Mouse (Mus musculus): ENCODE data around the gene Abcd3. TPM values are rescaled to one million over a fixed set of nuclear protein-coding genes. Genes with fewer than 3 reads are reported as not detected.

Gene Abcd3
- polyA plus RNA-seq, 1 experiment, result 5.1 TPM

DNA sequence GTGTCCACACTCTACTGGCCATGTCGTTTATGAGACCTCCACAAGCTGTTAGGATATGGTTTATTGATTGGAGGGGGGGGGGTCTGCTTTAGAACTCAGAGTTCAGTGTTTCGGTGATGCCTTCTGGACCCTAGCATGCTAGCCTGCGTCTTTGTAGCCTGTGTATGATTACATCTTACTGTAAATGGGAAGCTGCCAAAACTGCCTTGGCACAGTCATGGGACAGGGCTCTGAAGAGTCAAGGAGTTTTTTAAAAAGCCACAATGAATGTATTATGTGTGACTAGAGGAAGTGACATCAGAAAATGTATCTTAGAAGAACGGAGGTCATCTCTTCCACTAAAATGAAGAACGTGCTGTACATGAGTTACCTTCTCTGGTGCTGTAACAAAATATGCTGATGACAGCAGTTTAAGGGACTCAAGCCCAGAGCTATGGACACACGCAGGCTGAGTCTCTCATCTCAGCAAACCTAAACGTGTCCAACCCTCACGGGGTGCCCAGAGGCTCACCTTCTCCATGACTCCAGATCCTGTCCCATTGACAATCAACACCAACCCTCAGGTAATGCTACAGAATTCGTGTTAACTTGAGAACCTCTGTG is 26.4 kb upstream of the Abcd3 start:
- no peak overlapping the region for H3K4me3 ChIP-seq (ENCODE audit: control insufficient read depth, insufficient read depth, low read length)
- no peaks in the 10 kb centered on the region for H3K4me1 ChIP-seq (replicated peaks; ENCODE audit: control insufficient read depth, insufficient read depth, low read length)
- H3K27ac ChIP-seq (ENCODE audit: control insufficient read depth, insufficient read depth, low read length), result no peak overlapping the region
- no peaks in the 10 kb centered on the region for H3K27me3 ChIP-seq (ENCODE audit: control insufficient read depth, insufficient read depth, low read length)
- no peaks in the 10 kb centered on the region for H3K36me3 ChIP-seq (ENCODE audit: control insufficient read depth, insufficient read depth, low read length)
- no peak for DNase-seq
- TF ChIP-seq POLR2A (IDR thresholded peaks at IDR 0.05; ENCODE audit: control insufficient read depth, extremely low read depth, insufficient read depth, low read length, poor library complexity) (no peak), CTCF (IDR thresholded peaks at IDR 0.05; ENCODE audit: borderline replicate concordance, control insufficient read depth, extremely low read depth, insufficient read depth, low read length, poor library complexity) (no peak)
- 67% methylated on average over 9 of the region's 9 CpGs for WGBS

DNA sequence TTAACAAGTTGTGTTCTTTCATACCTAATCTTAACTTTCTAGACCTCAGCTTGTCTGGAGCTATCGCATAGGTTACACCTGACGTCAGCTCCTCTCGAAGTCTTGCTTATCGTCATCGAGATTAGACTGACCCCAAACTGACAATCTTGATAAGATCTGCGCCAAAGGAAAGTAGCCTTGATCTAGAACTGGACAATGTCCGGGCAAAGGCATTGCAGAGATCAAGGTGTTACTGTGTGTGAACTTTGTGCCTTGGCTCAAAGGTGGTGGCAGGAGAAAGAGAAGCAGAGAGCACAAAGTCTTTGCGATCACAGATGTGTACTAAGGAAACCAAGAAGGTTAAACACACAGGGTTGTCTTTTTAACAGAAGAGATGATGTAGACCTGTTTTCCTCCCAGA is 25.2 kb upstream of the Abcd3 start:
- H3K36me3 ChIP-seq (ENCODE audit: control insufficient read depth, insufficient read depth, low read length), result no peaks in the 10 kb centered on the region
- DNase-seq, result no peak
- no peak for TF ChIP-seq CTCF (IDR thresholded peaks at IDR 0.05; ENCODE audit: borderline replicate concordance, control insufficient read depth, extremely low read depth, insufficient read depth, low read length, poor library complexity)
- TF ChIP-seq POLR2A (IDR thresholded peaks at IDR 0.05; ENCODE audit: control insufficient read depth, extremely low read depth, insufficient read depth, low read length, poor library complexity), result no peak
- no peak overlapping the region for H3K27ac ChIP-seq (ENCODE audit: control insufficient read depth, insufficient read depth, low read length)
- no peaks in the 10 kb centered on the region for H3K27me3 ChIP-seq (ENCODE audit: control insufficient read depth, insufficient read depth, low read length)
- no peaks in the 10 kb centered on the region for H3K4me1 ChIP-seq (replicated peaks; ENCODE audit: control insufficient read depth, insufficient read depth, low read length)
- 97% methylated on average over 8 of the region's 8 CpGs for WGBS
- no peak overlapping the region for H3K4me3 ChIP-seq (ENCODE audit: control insufficient read depth, insufficient read depth, low read length)

DNA sequence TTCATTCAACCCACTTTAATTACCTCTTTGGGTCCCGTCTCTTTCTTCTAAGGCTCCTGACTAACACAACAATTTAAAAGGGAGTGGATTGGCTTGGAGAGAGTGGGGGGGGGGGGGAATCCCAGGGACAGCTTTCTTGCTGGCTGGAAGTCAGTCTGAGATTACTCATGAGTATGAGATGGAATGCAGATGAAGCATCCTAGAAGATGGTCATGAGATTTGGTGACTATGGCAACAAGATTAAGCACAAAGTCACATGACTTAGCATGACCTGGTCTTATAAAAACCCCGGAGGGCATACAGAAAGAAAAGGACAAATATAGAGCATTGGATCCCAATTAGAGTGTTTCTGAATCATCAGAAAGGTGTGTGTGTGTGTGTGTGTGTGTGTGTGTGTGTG is 19.6 kb upstream of the Abcd3 start:
- no peak for TF ChIP-seq POLR2A (IDR thresholded peaks at IDR 0.05; ENCODE audit: control insufficient read depth, extremely low read depth, insufficient read depth, low read length, poor library complexity)
- no peak for TF ChIP-seq CTCF (IDR thresholded peaks at IDR 0.05; ENCODE audit: borderline replicate concordance, control insufficient read depth, extremely low read depth, insufficient read depth, low read length, poor library complexity)

DNA sequence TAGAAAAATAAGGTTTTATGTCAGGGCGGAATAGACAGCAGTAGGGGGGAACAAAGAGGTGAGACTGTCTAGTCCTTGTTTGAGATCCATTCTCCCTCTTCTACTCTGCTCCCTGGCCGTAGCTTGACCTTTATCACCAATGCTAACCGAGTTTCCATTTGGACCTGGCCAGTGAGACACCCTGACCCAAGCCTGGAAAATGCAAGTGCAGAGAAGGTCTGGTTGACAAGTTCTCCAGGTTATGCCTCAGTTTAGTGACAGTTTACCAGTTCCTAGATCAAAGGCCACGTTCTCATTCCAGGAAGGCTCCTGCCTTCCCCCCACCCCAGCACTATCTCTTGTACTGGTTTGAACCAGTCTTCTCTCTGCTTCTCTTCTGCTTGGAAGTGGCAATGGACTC is 19.1 kb upstream of the Abcd3 start:
- DNase-seq, result no peak
- no peak for TF ChIP-seq POLR2A (IDR thresholded peaks at IDR 0.05; ENCODE audit: control insufficient read depth, extremely low read depth, insufficient read depth, low read length, poor library complexity)
- TF ChIP-seq CTCF (IDR thresholded peaks at IDR 0.05; ENCODE audit: borderline replicate concordance, control insufficient read depth, extremely low read depth, insufficient read depth, low read length, poor library complexity), result no peak
- no peaks in the 10 kb centered on the region for H3K36me3 ChIP-seq (ENCODE audit: control insufficient read depth, insufficient read depth, low read length)
- H3K4me1 ChIP-seq (replicated peaks; ENCODE audit: control insufficient read depth, insufficient read depth, low read length), result no peaks in the 10 kb centered on the region
- H3K4me3 ChIP-seq (ENCODE audit: control insufficient read depth, insufficient read depth, low read length), result no peak overlapping the region
- WGBS, result 93% methylated on average over 4 of the region's 4 CpGs
- no peaks in the 10 kb centered on the region for H3K27me3 ChIP-seq (ENCODE audit: control insufficient read depth, insufficient read depth, low read length)
- no peak overlapping the region for H3K27ac ChIP-seq (ENCODE audit: control insufficient read depth, insufficient read depth, low read length)

More for the DNA sequence above, 19.6 kb upstream of the Abcd3 start:
- 94% methylated on average over 2 of the region's 2 CpGs for WGBS
- no peak overlapping the region for H3K27ac ChIP-seq (ENCODE audit: control insufficient read depth, insufficient read depth, low read length)
- no peaks in the 10 kb centered on the region for H3K4me1 ChIP-seq (replicated peaks; ENCODE audit: control insufficient read depth, insufficient read depth, low read length)
- no peaks in the 10 kb centered on the region for H3K27me3 ChIP-seq (ENCODE audit: control insufficient read depth, insufficient read depth, low read length)
- no peaks in the 10 kb centered on the region for H3K36me3 ChIP-seq (ENCODE audit: control insufficient read depth, insufficient read depth, low read length)
- no peak overlapping the region for H3K4me3 ChIP-seq (ENCODE audit: control insufficient read depth, insufficient read depth, low read length)
- DNase-seq, result no peak

DNA sequence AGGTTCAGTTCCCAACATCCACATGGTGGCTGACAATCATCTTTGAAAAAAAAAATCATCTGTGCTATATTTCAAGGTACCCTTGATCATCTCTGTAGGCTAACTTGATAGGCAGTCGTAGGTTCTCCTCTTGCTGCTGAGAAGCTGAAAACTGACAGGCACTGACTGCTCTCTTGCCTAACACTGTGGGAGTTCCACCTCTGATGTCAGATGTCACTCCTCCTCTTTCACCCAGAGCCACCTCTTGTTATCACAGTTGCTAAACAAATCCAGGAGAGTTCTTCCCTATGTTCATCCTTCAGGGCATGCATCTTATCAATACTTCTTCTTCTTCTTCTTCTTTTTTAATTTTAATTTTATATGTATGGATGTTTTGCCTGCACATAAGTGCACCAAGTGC is 10.0 kb upstream of the Abcd3 start:
- H3K4me3 ChIP-seq (ENCODE audit: control insufficient read depth, insufficient read depth, low read length), result no peak overlapping the region
- H3K27ac ChIP-seq (ENCODE audit: control insufficient read depth, insufficient read depth, low read length), result no peak overlapping the region
- H3K27me3 ChIP-seq (ENCODE audit: control insufficient read depth, insufficient read depth, low read length), result no peaks in the 10 kb centered on the region
- 100% methylated on average over 1 of the region's 1 CpGs for WGBS
- H3K36me3 ChIP-seq (ENCODE audit: control insufficient read depth, insufficient read depth, low read length), result no peaks in the 10 kb centered on the region
- no peak for TF ChIP-seq POLR2A (IDR thresholded peaks at IDR 0.05; ENCODE audit: control insufficient read depth, extremely low read depth, insufficient read depth, low read length, poor library complexity)
- no peak for TF ChIP-seq CTCF (IDR thresholded peaks at IDR 0.05; ENCODE audit: borderline replicate concordance, control insufficient read depth, extremely low read depth, insufficient read depth, low read length, poor library complexity)
- H3K4me1 ChIP-seq (replicated peaks; ENCODE audit: control insufficient read depth, insufficient read depth, low read length), result no peaks in the 10 kb centered on the region
- DNase-seq, result no peak

DNA sequence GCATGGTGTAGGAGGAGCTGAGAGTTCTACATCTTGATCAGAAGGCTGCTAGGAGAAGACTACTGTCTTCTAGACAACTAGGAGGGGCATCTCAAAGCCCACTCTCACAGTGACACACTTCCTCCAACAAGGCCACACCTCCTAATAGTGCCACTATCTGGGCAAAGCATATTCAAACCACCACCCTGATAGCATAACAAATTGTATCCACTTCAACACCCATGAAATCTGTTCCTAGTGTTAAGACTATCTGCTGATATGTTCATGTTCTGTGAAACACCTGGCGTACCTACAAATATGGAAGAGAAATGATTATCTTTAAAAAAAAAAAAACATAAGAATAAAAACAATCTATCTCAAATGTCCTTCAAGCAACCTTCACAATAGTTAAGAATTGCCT is 9.2 kb upstream of the Abcd3 start:
- WGBS, result 98% methylated on average over 1 of the region's 1 CpGs
- TF ChIP-seq POLR2A (IDR thresholded peaks at IDR 0.05; ENCODE audit: control insufficient read depth, extremely low read depth, insufficient read depth, low read length, poor library complexity) (no peak), CTCF (IDR thresholded peaks at IDR 0.05; ENCODE audit: borderline replicate concordance, control insufficient read depth, extremely low read depth, insufficient read depth, low read length, poor library complexity) (no peak)
- Histone ChIP-seq H3K36me3 (ENCODE audit: control insufficient read depth, insufficient read depth, low read length) (no peaks in the 10 kb centered on the region), H3K27ac (ENCODE audit: control insufficient read depth, insufficient read depth, low read length) (no peak overlapping the region), H3K27me3 (ENCODE audit: control insufficient read depth, insufficient read depth, low read length) (no peaks in the 10 kb centered on the region), H3K4me3 (ENCODE audit: control insufficient read depth, insufficient read depth, low read length) (no peak overlapping the region), H3K4me1 (replicated peaks; ENCODE audit: control insufficient read depth, insufficient read depth, low read length) (no peaks in the 10 kb centered on the region)
- no peak for DNase-seq

DNA sequence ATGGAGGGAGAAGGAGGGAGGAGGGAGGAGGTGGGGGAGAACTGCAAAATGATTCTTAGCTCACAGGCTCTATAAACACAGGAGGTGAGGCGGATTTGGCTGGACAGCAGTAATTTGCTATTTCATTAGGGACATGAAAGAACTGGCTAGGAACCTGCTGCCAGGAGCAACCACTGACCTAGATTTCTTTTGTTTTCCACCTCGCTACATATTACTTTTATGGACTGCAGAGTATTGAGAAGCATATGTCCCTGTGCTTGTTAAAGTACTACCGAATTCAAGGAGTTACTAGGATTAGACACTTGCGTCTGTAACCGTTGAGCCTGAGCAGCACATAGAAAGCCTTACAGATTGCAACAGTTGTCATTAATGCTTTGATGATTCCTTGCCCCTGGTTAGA is 7.5 kb upstream of the Abcd3 start:
- 98% methylated on average over 5 of the region's 5 CpGs for WGBS
- no peak for DNase-seq

More for the DNA sequence above, 7.5 kb upstream of the Abcd3 start:
- no peaks in the 10 kb centered on the region for H3K4me1 ChIP-seq (replicated peaks; ENCODE audit: control insufficient read depth, insufficient read depth, low read length)
- no peak overlapping the region for H3K4me3 ChIP-seq (ENCODE audit: control insufficient read depth, insufficient read depth, low read length)
- H3K27ac ChIP-seq (ENCODE audit: control insufficient read depth, insufficient read depth, low read length), result no peak overlapping the region
- TF ChIP-seq CTCF (IDR thresholded peaks at IDR 0.05; ENCODE audit: borderline replicate concordance, control insufficient read depth, extremely low read depth, insufficient read depth, low read length, poor library complexity) (no peak), POLR2A (IDR thresholded peaks at IDR 0.05; ENCODE audit: control insufficient read depth, extremely low read depth, insufficient read depth, low read length, poor library complexity) (no peak)
- H3K27me3 ChIP-seq (ENCODE audit: control insufficient read depth, insufficient read depth, low read length), result no peaks in the 10 kb centered on the region
- H3K36me3 ChIP-seq (ENCODE audit: control insufficient read depth, insufficient read depth, low read length), result no peaks in the 10 kb centered on the region

Data from thymus, adult 2 months (tissue).